Mouse (Mus musculus): ENCODE results near the gene Gnptg.

Gnptg gene

GRCm38 (mm10) chr17:25188150-25189031, 51.5 kb downstream of the Gnptg start, which contains the start of gene Unkl:
Unkl (plus strand) TSS chr17:25188397.
- DNase-seq, result peak; percentile 56 to 64

- no peak for DNase-seq
Measured at GRCm38 (mm10) chr17:25187784-25188149, 52.2 kb downstream of the Gnptg start.

GRCm38 (mm10) chr17:25184961-25185360, 55.0 kb downstream of the Gnptg start:
- DNase-seq, result no peak

- peak; percentile 97 for DNase-seq
Measured at GRCm38 (mm10) chr17:25184129-25184691, 55.7 kb downstream of the Gnptg start, which contains the start of gene BC003965. BC003965 (plus strand) TSS chr17:25184554.

All from lung, adult 18-20 months (tissue).